Mouse (Mus musculus): ENCODE measurements around the gene Pds5a. TPM values are rescaled to one million over a fixed set of nuclear protein-coding genes. Genes with fewer than 3 reads are reported as not detected.

Gene Pds5a
- polyA plus RNA-seq, 1 experiment from 2014 or later = 13.7 TPM

DNA sequence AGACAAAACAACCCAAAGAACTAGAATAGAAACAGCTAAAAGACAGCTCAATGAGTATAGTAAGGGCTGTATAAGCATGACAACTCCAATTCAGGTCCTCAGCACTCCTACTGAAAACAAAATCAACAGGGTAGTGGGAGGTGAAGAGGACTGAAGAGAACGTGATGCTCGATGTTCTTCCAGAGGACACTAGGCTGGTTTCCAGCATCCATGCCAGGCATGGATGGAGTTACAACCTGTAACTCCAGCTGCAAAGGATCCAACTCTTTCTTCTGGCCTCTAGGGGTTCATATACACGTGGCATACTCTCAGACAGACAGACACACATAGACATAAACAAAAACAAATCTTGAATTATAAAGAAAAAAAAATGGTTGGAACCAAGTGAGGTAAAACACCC is 11.3 kb downstream of the Pds5a start:
- no peak overlapping the region for H3K4me3 ChIP-seq (ENCODE audit: low read depth, low read length)
- H3K27ac ChIP-seq (ENCODE audit: low read depth) = no peak overlapping the region
- peaks cover 15% of the 10 kb centered on the region for H3K36me3 ChIP-seq (replicated peaks; ENCODE audit: insufficient read depth, low read length)
- WGBS (ENCODE audit: insufficient replicate concordance) = 81% methylated on average over 3 of the region's 3 CpGs
- no peaks in the 10 kb centered on the region for H3K27me3 ChIP-seq (ENCODE audit: insufficient read depth, low read length)
- no peak overlapping the region for H3K9ac ChIP-seq (replicated peaks)
- no peak overlapping the region for H3K4me2 ChIP-seq (ENCODE audit: low read depth, low read length)
- ATAC-seq (no peak), DNase-seq (no peak)
- no peaks in the 10 kb centered on the region for H3K9me3 ChIP-seq (ENCODE audit: low read length)
- 0 out of 2 replicates have a peak, but pooled peaks cover 5% of the 10 kb centered on the region for H3K4me1 ChIP-seq (ENCODE audit: insufficient read depth)
- TF ChIP-seq CTCF (IDR thresholded peaks at IDR 0.05; ENCODE audit: low read depth) = no peak
- TF ChIP-seq EP300 (IDR thresholded peaks at IDR 0.05; ENCODE audit: low read depth) = no peak

DNA sequence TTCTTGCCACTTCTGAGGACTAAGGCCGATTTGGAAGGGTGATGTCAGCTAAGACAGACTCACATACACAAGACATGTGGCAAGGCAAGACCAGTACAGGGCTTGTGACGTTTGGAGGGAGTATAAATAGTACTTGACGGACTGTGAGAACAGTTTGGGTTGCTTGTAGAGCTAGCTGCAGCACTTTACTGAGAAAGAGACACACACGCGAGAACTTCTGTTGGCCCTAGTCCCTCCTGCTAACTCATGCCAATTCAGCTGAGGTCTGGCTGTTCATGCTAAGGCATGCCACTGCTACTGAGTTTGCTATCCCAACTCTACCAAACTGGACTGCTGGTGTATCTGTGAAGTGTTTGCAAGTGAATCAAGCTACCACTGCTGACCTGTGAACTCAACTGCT is 19.2 kb downstream of the Pds5a start:
- no peaks in the 10 kb centered on the region for H3K9me3 ChIP-seq (ENCODE audit: low read length)
- peaks cover 18% of the 10 kb centered on the region for H3K36me3 ChIP-seq (replicated peaks; ENCODE audit: insufficient read depth, low read length)
- H3K4me1 ChIP-seq (ENCODE audit: insufficient read depth) = peaks cover 4% of the 10 kb centered on the region; the same call in 1 of the 2 replicates
- no peak overlapping the region for H3K4me2 ChIP-seq (ENCODE audit: low read depth, low read length)
- H3K9ac ChIP-seq (replicated peaks) = no peak overlapping the region
- no peak for TF ChIP-seq EP300 (IDR thresholded peaks at IDR 0.05; ENCODE audit: low read depth)
- TF ChIP-seq CTCF (IDR thresholded peaks at IDR 0.05; ENCODE audit: low read depth) = no peak
- no peak overlapping the region for H3K27ac ChIP-seq (ENCODE audit: low read depth)
- DNase-seq (no peak), ATAC-seq (no peak)
- H3K27me3 ChIP-seq (ENCODE audit: insufficient read depth, low read length) = no peaks in the 10 kb centered on the region
- H3K4me3 ChIP-seq (ENCODE audit: low read depth, low read length) = no peak overlapping the region
- 89% methylated on average over 5 of the region's 5 CpGs for WGBS (ENCODE audit: insufficient replicate concordance)

DNA sequence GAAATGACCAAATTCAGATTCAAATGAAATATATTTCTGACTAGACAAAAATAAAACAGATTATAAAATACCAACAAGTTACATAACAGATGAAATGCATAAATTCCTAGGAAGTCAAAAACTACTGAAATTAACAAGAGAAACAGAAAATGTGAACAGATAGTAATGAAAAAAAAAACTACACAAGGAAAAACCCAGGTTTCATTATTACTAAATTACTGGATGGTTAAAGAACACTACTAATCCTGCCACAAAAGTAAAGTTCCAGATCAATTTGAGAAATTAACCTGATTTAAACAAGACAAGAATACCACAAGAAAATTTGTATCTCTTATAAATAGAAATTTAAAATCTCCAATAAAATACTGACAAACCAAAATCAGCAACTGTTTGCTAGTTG is 25.9 kb downstream of the Pds5a start:
- no peak overlapping the region for H3K9ac ChIP-seq (replicated peaks)
- no peak overlapping the region for H3K4me3 ChIP-seq (ENCODE audit: low read depth, low read length)
- H3K36me3 ChIP-seq (replicated peaks; ENCODE audit: insufficient read depth, low read length) = peaks cover 15% of the 10 kb centered on the region
- no peak for TF ChIP-seq CTCF (IDR thresholded peaks at IDR 0.05; ENCODE audit: low read depth)
- no peak for TF ChIP-seq EP300 (IDR thresholded peaks at IDR 0.05; ENCODE audit: low read depth)
- no peak overlapping the region for H3K27ac ChIP-seq (ENCODE audit: low read depth)
- no peaks in the 10 kb centered on the region for H3K27me3 ChIP-seq (ENCODE audit: insufficient read depth, low read length)
- no peak for DNase-seq
- no peak for ATAC-seq
- H3K4me2 ChIP-seq (ENCODE audit: low read depth, low read length) = no peak overlapping the region
- no peaks in the 10 kb centered on the region for H3K9me3 ChIP-seq (ENCODE audit: low read length)
- H3K4me1 ChIP-seq (ENCODE audit: insufficient read depth) = 0 out of 2 replicates have a peak, but pooled peaks cover 2% of the 10 kb centered on the region

DNA sequence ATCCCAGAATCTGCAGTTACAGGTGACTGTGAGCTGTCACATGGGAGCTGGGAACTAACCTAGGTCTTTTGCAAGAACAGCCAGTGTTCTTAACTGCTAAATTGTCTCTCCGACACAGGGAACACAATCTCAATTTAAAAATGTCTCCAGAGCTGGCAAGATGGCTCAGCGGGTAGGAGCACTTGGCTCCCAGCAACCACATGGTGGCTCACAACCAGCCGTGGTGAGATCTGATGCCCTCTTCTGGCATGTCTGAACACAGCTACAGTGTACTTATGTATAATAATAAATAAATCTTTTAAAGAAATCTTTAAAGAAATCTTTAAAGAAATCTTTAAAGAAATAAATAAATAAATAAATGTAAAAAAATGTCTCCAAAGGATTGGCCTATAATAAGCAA is 30.4 kb downstream of the Pds5a start:
- no peak overlapping the region for H3K4me2 ChIP-seq (ENCODE audit: low read depth, low read length)
- no peaks in the 10 kb centered on the region for H3K9me3 ChIP-seq (ENCODE audit: low read length)
- DNase-seq (no peak), ATAC-seq (no peak)
- WGBS (ENCODE audit: insufficient replicate concordance) = 79% methylated on average over 3 of the region's 3 CpGs
- 0 out of 2 replicates have a peak, but pooled peaks cover 2% of the 10 kb centered on the region for H3K4me1 ChIP-seq (ENCODE audit: insufficient read depth)
- no peak overlapping the region for H3K9ac ChIP-seq (replicated peaks)
- TF ChIP-seq EP300 (IDR thresholded peaks at IDR 0.05; ENCODE audit: low read depth) = no peak
- peak; percentile 24; the same call in 1 of the 2 replicates for TF ChIP-seq CTCF (IDR thresholded peaks at IDR 0.05; ENCODE audit: low read depth)
- no peak overlapping the region for H3K4me3 ChIP-seq (ENCODE audit: low read depth, low read length)
- peaks cover 22% of the 10 kb centered on the region for H3K36me3 ChIP-seq (replicated peaks; ENCODE audit: insufficient read depth, low read length)
- no peak overlapping the region for H3K27ac ChIP-seq (ENCODE audit: low read depth)
- H3K27me3 ChIP-seq (ENCODE audit: insufficient read depth, low read length) = no peaks in the 10 kb centered on the region

DNA sequence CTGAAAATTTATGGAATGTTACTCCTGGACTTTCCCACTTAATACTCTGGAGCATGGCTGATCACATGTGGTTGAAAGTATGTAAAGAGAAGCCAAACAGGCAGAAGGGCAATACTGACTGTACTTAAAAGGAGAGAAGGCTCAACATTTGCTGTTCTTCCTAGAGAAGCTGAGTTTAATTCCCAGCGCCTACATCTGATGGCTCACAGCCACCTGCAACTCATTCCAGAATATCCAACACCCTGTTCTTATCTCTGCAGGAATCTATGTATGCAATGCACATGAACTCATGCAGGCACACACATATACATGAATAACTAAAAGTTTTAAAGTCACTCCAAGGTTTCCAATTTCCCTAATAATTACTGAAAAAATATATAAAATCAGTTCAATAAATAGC is 32.7 kb downstream of the Pds5a start:
- TF ChIP-seq EP300 (IDR thresholded peaks at IDR 0.05; ENCODE audit: low read depth) = no peak
- TF ChIP-seq CTCF (IDR thresholded peaks at IDR 0.05; ENCODE audit: low read depth) = no peak
- 81% methylated on average over 1 of the region's 1 CpGs for WGBS (ENCODE audit: insufficient replicate concordance)

DNA sequence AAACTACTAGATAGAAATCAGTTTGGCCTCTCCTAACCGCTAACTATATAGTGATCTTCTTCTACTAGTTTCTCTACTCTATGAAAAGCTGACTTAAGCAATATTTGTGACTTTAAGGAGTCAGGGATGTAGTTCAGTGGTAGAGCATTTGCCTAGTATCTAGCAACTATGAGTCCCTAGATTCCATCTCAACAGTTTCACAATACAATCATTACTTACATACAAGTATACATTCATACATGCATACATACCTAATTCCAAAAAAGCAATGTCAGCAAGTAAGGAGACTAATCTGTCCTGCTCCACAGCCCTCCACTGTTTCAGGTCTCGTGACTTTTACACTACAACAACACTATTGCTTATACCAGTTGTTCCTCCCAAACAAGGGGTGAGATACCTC is 36.1 kb downstream of the Pds5a start:
- H3K4me2 ChIP-seq (ENCODE audit: low read depth, low read length) = no peak overlapping the region
- WGBS (ENCODE audit: insufficient replicate concordance) = 94% methylated on average over 2 of the region's 2 CpGs

More for the DNA sequence above, 32.7 kb downstream of the Pds5a start:
- Histone ChIP-seq H3K27me3 (ENCODE audit: insufficient read depth, low read length) (no peaks in the 10 kb centered on the region), H3K9me3 (ENCODE audit: low read length) (no peaks in the 10 kb centered on the region), H3K36me3 (replicated peaks; ENCODE audit: insufficient read depth, low read length) (peaks cover 26% of the 10 kb centered on the region), H3K4me3 (ENCODE audit: low read depth, low read length) (no peak overlapping the region), H3K4me1 (ENCODE audit: insufficient read depth) (no peaks in the 10 kb centered on the region), H3K9ac (replicated peaks) (no peak overlapping the region), H3K4me2 (ENCODE audit: low read depth, low read length) (no peak overlapping the region), H3K27ac (ENCODE audit: low read depth) (no peak overlapping the region)
- ATAC-seq (no peak), DNase-seq (no peak)

DNA sequence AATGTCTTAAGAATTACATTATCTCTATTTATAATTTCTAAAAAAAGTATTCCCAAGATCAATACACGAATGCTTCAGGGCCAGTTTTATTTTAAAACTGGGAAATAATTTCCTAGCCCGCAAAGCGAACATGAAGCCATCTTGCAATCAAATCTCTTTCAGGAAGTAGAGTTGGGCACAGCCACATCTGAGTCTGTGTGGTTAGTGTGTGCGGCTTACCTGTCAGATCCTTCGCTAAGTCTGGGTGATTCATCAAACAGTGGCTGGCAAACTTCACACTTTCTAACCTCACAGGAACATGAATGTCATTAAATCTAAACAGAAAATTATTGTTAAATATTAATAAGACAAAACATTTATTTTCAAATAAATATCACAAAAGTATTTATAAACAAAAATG is 44.3 kb downstream of the Pds5a start:
- Histone ChIP-seq H3K4me2 (ENCODE audit: low read depth, low read length) (no peak overlapping the region), H3K27ac (ENCODE audit: low read depth) (no peak overlapping the region), H3K36me3 (replicated peaks; ENCODE audit: insufficient read depth, low read length) (peaks cover 59% of the 10 kb centered on the region), H3K4me3 (ENCODE audit: low read depth, low read length) (no peak overlapping the region), H3K9me3 (ENCODE audit: low read length) (no peaks in the 10 kb centered on the region), H3K27me3 (ENCODE audit: insufficient read depth, low read length) (no peaks in the 10 kb centered on the region), H3K9ac (replicated peaks) (no peak overlapping the region), H3K4me1 (ENCODE audit: insufficient read depth) (no peaks in the 10 kb centered on the region)
- 90% methylated on average over 5 of the region's 5 CpGs for WGBS (ENCODE audit: insufficient replicate concordance)
- ATAC-seq (no peak), DNase-seq (no peak)
- no peak for TF ChIP-seq EP300 (IDR thresholded peaks at IDR 0.05; ENCODE audit: low read depth)
- no peak for TF ChIP-seq CTCF (IDR thresholded peaks at IDR 0.05; ENCODE audit: low read depth)

More for the DNA sequence above, 36.1 kb downstream of the Pds5a start:
- Histone ChIP-seq H3K4me1 (ENCODE audit: insufficient read depth) (no peaks in the 10 kb centered on the region), H3K27me3 (ENCODE audit: insufficient read depth, low read length) (no peaks in the 10 kb centered on the region), H3K4me3 (ENCODE audit: low read depth, low read length) (no peak overlapping the region), H3K9me3 (ENCODE audit: low read length) (no peaks in the 10 kb centered on the region), H3K36me3 (replicated peaks; ENCODE audit: insufficient read depth, low read length) (peaks cover 47% of the 10 kb centered on the region), H3K27ac (ENCODE audit: low read depth) (no peak overlapping the region), H3K9ac (replicated peaks) (no peak overlapping the region)
- no peak for TF ChIP-seq EP300 (IDR thresholded peaks at IDR 0.05; ENCODE audit: low read depth)
- TF ChIP-seq CTCF (IDR thresholded peaks at IDR 0.05; ENCODE audit: low read depth) = no peak
- ATAC-seq = no peak
- no peak for DNase-seq

All from liver, postnatal 0 days (tissue).